Mouse (Mus musculus) heart, embryonic 11.5 days (tissue): ENCODE measurements around the gene Kif1b. TPM values are rescaled to one million over a fixed set of nuclear protein-coding genes. Genes with fewer than 3 reads are reported as not detected.
A peak's percentile ranks its signal among the peaks of the same experiment; 100 is the strongest.

Source experiments
- ATAC-seq: fragments of 200-750 bp; cut with Nextera tagmentation; replicated peaks from 2 replicates; pipeline ENCODE4 v1.8.0; 2017; ENCODE audit warnings: moderate library complexity; ENCODE audit not compliant: insufficient number of reproducible peaks, low FRiP score, low TSS enrichment
- H3K27ac ChIP-seq: fragments of 300-500 bp; sonication (generic); 2 replicates; pipeline ENCODE4 v1.5.1; 2014; ENCODE audit warnings: mild to moderate bottlenecking, low read depth, low read length
- H3K27me3 ChIP-seq: fragments of 300-500 bp; sonication (generic); 2 replicates; pipeline ENCODE4 v1.6.1; 2014; ENCODE audit warnings: mild to moderate bottlenecking, low read length, mixed read lengths; ENCODE audit not compliant: control insufficient read depth, insufficient read depth
- H3K36me3 ChIP-seq: fragments of 300-500 bp; sonication (generic); 2 replicates; pipeline ENCODE4 v1.6.1; 2014; ENCODE audit warnings: mild to moderate bottlenecking, low read length, moderate library complexity, mixed read lengths; ENCODE audit not compliant: control insufficient read depth, insufficient read depth
- H3K4me1 ChIP-seq: fragments of 300-500 bp; sonication (generic); 2 replicates; pipeline ENCODE4 v1.6.1; 2014; ENCODE audit warnings: low read length; ENCODE audit not compliant: control insufficient read depth, insufficient read depth
- H3K4me2 ChIP-seq: fragments of 300-500 bp; sonication (generic); 2 replicates; pipeline ENCODE4 v1.6.1; 2014; ENCODE audit warnings: mild to moderate bottlenecking, moderate library complexity
- H3K4me3 ChIP-seq: fragments of 300-500 bp; sonication (generic); 2 replicates; pipeline ENCODE4 v1.5.1; 2014; ENCODE audit warnings: low read depth, low read length
- H3K9ac ChIP-seq: fragments of 300-500 bp; sonication (generic); 2 replicates; pipeline ENCODE4 v1.6.1; 2014; ENCODE audit warnings: mild to moderate bottlenecking, low read depth, low read length, moderate library complexity
- H3K9me3 ChIP-seq: fragments of 300-500 bp; sonication (generic); replicated peaks from 2 replicates; pipeline ENCODE4 v1.6.1; 2016; ENCODE audit warnings: low read length; ENCODE audit not compliant: control insufficient read depth
- WGBS: fragments of 180-500 bp; shearing (Covaris S2); extraction: QIAGEN DNeasy Blood & Tissue Kit; methylation state at CpG from one replicate; pipeline ENCODE4 v1.1.7; 2014; ENCODE audit not compliant: insufficient replicate concordance; 5-methylcytosine and 5-hydroxymethylcytosine counted together
- polyA plus RNA-seq: library from polyadenylated mRNA; unstranded; fragments of >200 nt; fragmentation: Nextera tagmentation; extraction: Ambion mirVana; gene quantifications from 2 replicates; pipeline ENCODE4 v1.2.1, GENCODE M21; 2014

Gene Kif1b
- polyA plus RNA-seq, 1 experiment from 2014 or later = 47.8 TPM

GRCm38 (mm10) chr4:149150256-149150655, 157.2 kb downstream of the Kif1b start:
- WGBS = 86% methylated on average over 11 of the region's 11 CpGs
- H3K27ac ChIP-seq = no peak overlapping the region

DNA sequence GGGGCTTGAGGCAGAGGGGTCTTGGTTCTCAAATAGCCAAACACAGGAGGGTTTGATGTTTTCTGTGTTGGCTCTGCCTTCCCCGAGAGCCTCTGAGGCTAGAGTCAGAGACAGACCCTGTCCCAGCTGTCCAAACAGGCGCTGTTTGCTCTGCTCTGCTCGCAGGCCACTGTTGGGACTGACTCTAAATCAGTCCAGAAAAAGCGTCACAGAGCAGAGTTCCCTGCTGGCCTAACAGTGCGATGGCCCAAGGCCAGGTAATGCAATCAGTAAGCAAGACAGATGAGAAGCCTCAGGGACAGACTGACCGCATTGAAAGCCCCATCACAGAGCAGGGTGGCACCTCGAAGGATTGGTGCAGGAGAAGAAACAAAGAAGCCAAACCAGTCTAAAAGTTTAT, 157.9 kb downstream of the Kif1b start:
- H3K36me3 ChIP-seq = peaks cover 27% of the 10 kb centered on the region
- H3K9ac ChIP-seq = no peak overlapping the region
- no peak overlapping the region for H3K4me2 ChIP-seq
- H3K4me3 ChIP-seq = no peak overlapping the region
- H3K27ac ChIP-seq = no peak overlapping the region
- 75% methylated on average over 7 of the region's 7 CpGs for WGBS
- H3K4me1 ChIP-seq = peaks cover 8% of the 10 kb centered on the region
- no peaks in the 10 kb centered on the region for H3K9me3 ChIP-seq
- H3K27me3 ChIP-seq = no peaks in the 10 kb centered on the region
- no peak for ATAC-seq

More at GRCm38 (mm10) chr4:149150256-149150655, 157.2 kb downstream of the Kif1b start:
- Histone ChIP-seq H3K9ac (no peak overlapping the region), H3K4me2 (no peak overlapping the region), H3K36me3 (peaks cover 33% of the 10 kb centered on the region), H3K9me3 (no peaks in the 10 kb centered on the region), H3K27me3 (no peaks in the 10 kb centered on the region), H3K4me1 (peaks cover 8% of the 10 kb centered on the region), H3K4me3 (no peak overlapping the region)
- no peak for ATAC-seq

GRCm38 (mm10) chr4:149149196-149149595, 158.3 kb downstream of the Kif1b start:
- Histone ChIP-seq H3K9me3 (no peaks in the 10 kb centered on the region), H3K27ac (no peak overlapping the region), H3K4me1 (peaks cover 8% of the 10 kb centered on the region), H3K27me3 (no peaks in the 10 kb centered on the region), H3K9ac (no peak overlapping the region), H3K4me3 (no peak overlapping the region), H3K36me3 (peaks cover 26% of the 10 kb centered on the region), H3K4me2 (no peak overlapping the region)
- 87% methylated on average over 9 of the region's 9 CpGs for WGBS
- ATAC-seq = no peak

GRCm38 (mm10) chr4:149148084-149148483, 159.4 kb downstream of the Kif1b start:
- 73% methylated on average over 4 of the region's 4 CpGs for WGBS
- ATAC-seq = no peak
- H3K9me3 ChIP-seq = no peaks in the 10 kb centered on the region

GRCm38 (mm10) chr4:149147528-149147927, 160.0 kb downstream of the Kif1b start:
- Histone ChIP-seq H3K4me1 (peaks cover 8% of the 10 kb centered on the region), H3K4me2 (no peak overlapping the region), H3K27me3 (no peaks in the 10 kb centered on the region), H3K36me3 (peaks cover 20% of the 10 kb centered on the region), H3K9ac (no peak overlapping the region), H3K4me3 (no peak overlapping the region), H3K9me3 (no peaks in the 10 kb centered on the region), H3K27ac (no peak overlapping the region)
- 80% methylated on average over 7 of the region's 7 CpGs for WGBS
- ATAC-seq = no peak

More at GRCm38 (mm10) chr4:149148084-149148483, 159.4 kb downstream of the Kif1b start:
- Histone ChIP-seq H3K4me3 (no peak overlapping the region), H3K36me3 (peaks cover 22% of the 10 kb centered on the region), H3K4me1 (peaks cover 8% of the 10 kb centered on the region), H3K9ac (no peak overlapping the region), H3K27me3 (no peaks in the 10 kb centered on the region), H3K27ac (no peak overlapping the region), H3K4me2 (no peak overlapping the region)

- no peak overlapping the region for H3K4me3 ChIP-seq
- H3K27ac ChIP-seq = no peak overlapping the region
- 80% methylated on average over 4 of the region's 4 CpGs for WGBS
- no peak overlapping the region for H3K4me2 ChIP-seq
- H3K9ac ChIP-seq = no peak overlapping the region
- H3K9me3 ChIP-seq = no peaks in the 10 kb centered on the region
- H3K27me3 ChIP-seq = no peaks in the 10 kb centered on the region
- peaks cover 3% of the 10 kb centered on the region for H3K36me3 ChIP-seq
- no peak for ATAC-seq
- peaks cover 8% of the 10 kb centered on the region for H3K4me1 ChIP-seq
Measured at GRCm38 (mm10) chr4:149145151-149145550, 162.3 kb downstream of the Kif1b start.

- no peaks in the 10 kb centered on the region for H3K27me3 ChIP-seq
- peaks cover 8% of the 10 kb centered on the region for H3K4me1 ChIP-seq
- no peak overlapping the region for H3K4me2 ChIP-seq
- WGBS = 8% methylated on average over 3 of the region's 3 CpGs
- H3K36me3 ChIP-seq = no peaks in the 10 kb centered on the region
- H3K9ac ChIP-seq = no peak overlapping the region
- no peak overlapping the region for H3K27ac ChIP-seq
- H3K9me3 ChIP-seq = no peaks in the 10 kb centered on the region
- ATAC-seq = peak; percentile 46; the same call in 1 of the 2 replicates
- H3K4me3 ChIP-seq = no peak overlapping the region
Measured at GRCm38 (mm10) chr4:149144459-149144858, 163.0 kb downstream of the Kif1b start.

DNA sequence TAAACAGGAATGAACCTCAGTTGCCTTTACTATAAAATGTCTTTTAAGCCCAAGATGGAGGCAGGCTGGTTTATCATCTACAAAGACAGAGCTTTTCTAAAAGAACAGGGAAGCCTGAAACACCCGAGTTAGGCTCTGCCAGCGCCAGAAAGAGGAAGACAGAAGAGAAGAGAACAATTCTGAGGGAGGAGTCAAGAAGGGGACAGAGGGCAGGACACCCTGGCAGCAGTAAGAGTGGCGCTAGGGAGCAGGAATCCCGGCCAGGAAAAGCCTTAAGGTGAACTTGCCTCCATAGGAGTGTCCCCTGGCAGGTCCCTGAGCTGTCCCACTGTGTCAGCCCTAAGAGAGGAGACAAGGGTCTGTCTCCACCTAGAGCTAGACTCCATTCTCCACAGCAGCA, 163.9 kb downstream of the Kif1b start:
- H3K4me3 ChIP-seq = no peak overlapping the region
- 19% methylated on average over 4 of the region's 4 CpGs for WGBS

GRCm38 (mm10) chr4:149138515-149138914, 169.0 kb downstream of the Kif1b start:
- no peak overlapping the region for H3K9ac ChIP-seq
- no peaks in the 10 kb centered on the region for H3K9me3 ChIP-seq
- no peaks in the 10 kb centered on the region for H3K36me3 ChIP-seq
- ATAC-seq = no peak
- no peak overlapping the region for H3K27ac ChIP-seq
- no peak overlapping the region for H3K4me2 ChIP-seq
- H3K27me3 ChIP-seq = no peaks in the 10 kb centered on the region
- WGBS = 77% methylated on average over 8 of the region's 8 CpGs
- H3K4me1 ChIP-seq = no peaks in the 10 kb centered on the region
- no peak overlapping the region for H3K4me3 ChIP-seq

More for the DNA sequence above, 163.9 kb downstream of the Kif1b start:
- Histone ChIP-seq H3K9me3 (no peaks in the 10 kb centered on the region), H3K27me3 (no peaks in the 10 kb centered on the region), H3K4me2 (no peak overlapping the region), H3K27ac (no peak overlapping the region), H3K9ac (no peak overlapping the region), H3K4me1 (peaks cover 8% of the 10 kb centered on the region), H3K36me3 (no peaks in the 10 kb centered on the region)
- ATAC-seq = no peak
